Mouse (Mus musculus) kidney, postnatal 0 days (tissue): ENCODE results near the gene Mast4. TPM values are rescaled to one million over a fixed set of nuclear protein-coding genes. Genes with fewer than 3 reads are reported as not detected.

Experiments used
- ATAC-seq: fragments of 200-750 bp; cut with Nextera tagmentation; replicated peaks from 2 replicates; pipeline ENCODE4 v1.8.0; 2017; ENCODE audit warnings: low read depth, moderate number of reproducible peaks, moderate TSS enrichment, moderate library complexity; ENCODE audit not compliant: low FRiP score
- DNase-seq: peaks from one replicate; pipeline ENCODE4 v3.0.0-alpha.2; 2016; ENCODE audit warnings: low spot score
- H3K27ac ChIP-seq: fragments of 300-500 bp; sonication (generic); 2 replicates; pipeline ENCODE4 v1.5.1; 2014; ENCODE audit warnings: mild to moderate bottlenecking
- H3K27me3 ChIP-seq: fragments of 300-500 bp; sonication (generic); 2 replicates; pipeline ENCODE4 v1.6.1; 2014; ENCODE audit warnings: low read length, mixed read lengths; ENCODE audit not compliant: insufficient read depth
- H3K36me3 ChIP-seq: fragments of 300-500 bp; sonication (generic); 2 replicates; pipeline ENCODE4 v1.6.1; 2014; ENCODE audit warnings: low read length, mixed read lengths; ENCODE audit not compliant: insufficient read depth
- H3K4me1 ChIP-seq: fragments of 300-500 bp; sonication (generic); replicated peaks from 2 replicates; pipeline ENCODE4 v1.6.1; 2014; ENCODE audit warnings: antibody characterized with exemption, low read length, mixed read lengths; ENCODE audit not compliant: insufficient read depth
- H3K4me2 ChIP-seq: fragments of 300-500 bp; sonication (generic); 2 replicates; pipeline ENCODE4 v1.6.1; 2014; ENCODE audit warnings: mild to moderate bottlenecking, low read length, moderate library complexity, mixed read lengths
- H3K4me3 ChIP-seq: fragments of 300-500 bp; sonication (generic); replicated peaks from 2 replicates; pipeline ENCODE4 v1.5.1; 2014; ENCODE audit warnings: low read depth, low read length
- H3K9ac ChIP-seq: fragments of 300-500 bp; sonication (generic); 2 replicates; pipeline ENCODE4 v1.6.1; 2014; ENCODE audit warnings: low read depth, low read length
- H3K9me3 ChIP-seq: fragments of 300-500 bp; sonication (generic); replicated peaks from 2 replicates; pipeline ENCODE4 v1.6.1; 2016; ENCODE audit warnings: low read length, inconsistent platforms, mixed read lengths
- CTCF ChIP-seq: IDR thresholded peaks from 2 replicates; pipeline ENCODE4 v1.5.1; 2016; ENCODE audit warnings: antibody characterized with exemption, low read depth, mild to moderate bottlenecking, moderate library complexity
- WGBS: fragments of 180-500 bp; shearing (Covaris S2); extraction: QIAGEN DNeasy Blood & Tissue Kit; methylation state at CpG from one replicate; pipeline ENCODE4 v1.1.7; 2014; 5-methylcytosine and 5-hydroxymethylcytosine counted together
- polyA plus RNA-seq: library from polyadenylated mRNA; unstranded; fragments of >200 nt; fragmentation: Nextera tagmentation; extraction: Ambion mirVana; gene quantifications from 2 replicates; pipeline ENCODE4 v1.2.1, GENCODE M21; 2015

Gene Mast4
- polyA plus RNA-seq, 1 experiment from 2014 or later = 10.6 TPM

DNA sequence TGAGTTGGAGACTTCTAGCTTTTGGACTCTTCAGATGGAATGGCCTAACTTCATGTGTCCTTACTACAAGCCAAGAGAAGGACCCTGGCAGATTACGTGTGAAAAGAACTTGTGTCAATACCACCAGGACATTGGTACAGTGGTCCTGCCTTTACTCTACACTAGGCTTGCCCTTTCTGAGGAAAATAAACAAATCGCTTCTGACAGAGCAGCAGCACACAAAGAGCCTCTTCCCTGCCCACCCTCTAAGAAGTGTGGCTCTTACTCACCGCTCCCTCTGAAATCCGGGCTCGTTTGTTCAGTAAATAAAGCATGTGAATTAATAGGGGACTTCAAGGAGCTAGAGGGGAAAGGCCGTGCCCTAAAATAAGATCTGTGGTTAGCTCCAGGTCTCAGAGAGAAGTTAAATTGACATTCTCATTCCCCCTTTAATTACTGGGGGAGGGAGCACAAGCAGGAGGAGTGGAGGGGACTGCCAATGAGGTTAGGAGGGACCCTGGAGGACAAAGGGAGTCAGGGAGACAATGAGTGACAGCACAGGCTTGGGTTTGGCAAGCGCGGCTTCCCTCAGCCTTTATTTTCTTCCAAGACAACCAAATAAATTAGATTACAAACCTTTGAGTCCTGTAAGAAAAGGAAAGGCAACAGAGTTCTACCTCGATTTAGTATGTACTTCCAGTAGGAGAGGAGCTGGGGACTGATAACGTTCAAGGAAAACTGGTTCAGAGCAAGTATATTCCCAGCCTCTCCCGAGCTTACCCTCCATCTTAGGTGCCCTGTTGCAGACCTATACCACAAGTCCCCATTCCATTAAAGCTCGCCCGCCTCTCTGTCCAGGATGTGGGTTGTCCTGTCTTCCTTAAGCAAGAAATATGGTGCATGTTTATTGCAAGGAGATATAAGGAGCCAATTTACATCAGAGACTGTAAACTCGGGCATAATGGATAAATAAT, 85.9 kb downstream of the Mast4 start:
- no peaks in the 10 kb centered on the region for H3K9me3 ChIP-seq
- no peak overlapping the region for H3K9ac ChIP-seq
- 36% methylated on average over 14 of the region's 14 CpGs for WGBS
- ATAC-seq = no peak
- peak; percentile 35 for DNase-seq
- TF ChIP-seq CTCF = no peak
- no peaks in the 10 kb centered on the region for H3K36me3 ChIP-seq
- H3K27me3 ChIP-seq = no peaks in the 10 kb centered on the region
- H3K27ac ChIP-seq = no peak overlapping the region
- H3K4me1 ChIP-seq = peaks cover 4% of the 10 kb centered on the region; the same call in 1 of the 2 replicates
- H3K4me2 ChIP-seq = no peak overlapping the region
- no peak overlapping the region for H3K4me3 ChIP-seq

DNA sequence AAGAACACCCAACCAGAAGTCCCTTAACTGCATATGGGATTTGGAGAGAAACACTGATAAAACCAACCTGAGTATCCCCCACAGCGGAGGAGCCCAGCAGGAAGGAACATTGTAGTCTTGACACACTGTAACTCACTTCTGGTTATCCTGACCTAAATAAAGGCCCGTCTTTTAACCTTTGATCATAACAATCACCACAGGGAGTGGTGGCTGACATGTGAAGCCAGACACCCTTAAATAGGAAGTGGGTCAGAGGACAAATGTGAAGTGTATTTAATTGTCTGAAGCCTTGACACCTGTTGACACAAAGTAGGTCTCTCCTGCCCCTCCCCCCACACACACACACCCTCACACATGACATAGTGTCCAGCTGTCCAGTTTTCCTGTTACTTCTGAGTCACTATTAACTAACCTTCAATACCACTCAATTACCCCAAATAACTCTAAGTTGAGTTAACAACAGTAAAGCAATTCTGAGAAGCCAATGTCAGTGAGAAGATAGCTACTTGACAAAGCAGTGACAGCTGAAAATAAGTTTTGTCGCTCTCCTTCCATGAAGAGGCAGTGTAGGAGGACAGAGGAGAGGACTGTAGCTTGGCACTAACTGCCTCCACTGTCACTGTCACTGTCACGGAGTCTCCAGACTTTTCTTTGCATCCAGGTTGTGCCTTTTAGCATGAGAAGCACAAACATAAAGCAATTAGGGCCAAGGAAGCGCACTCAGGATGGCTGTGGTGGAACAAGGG, 87.2 kb downstream of the Mast4 start:
- WGBS = 70% methylated on average over 5 of the region's 5 CpGs
- no peak for DNase-seq
- no peak; the same call in 1 of the 2 replicates for ATAC-seq

DNA sequence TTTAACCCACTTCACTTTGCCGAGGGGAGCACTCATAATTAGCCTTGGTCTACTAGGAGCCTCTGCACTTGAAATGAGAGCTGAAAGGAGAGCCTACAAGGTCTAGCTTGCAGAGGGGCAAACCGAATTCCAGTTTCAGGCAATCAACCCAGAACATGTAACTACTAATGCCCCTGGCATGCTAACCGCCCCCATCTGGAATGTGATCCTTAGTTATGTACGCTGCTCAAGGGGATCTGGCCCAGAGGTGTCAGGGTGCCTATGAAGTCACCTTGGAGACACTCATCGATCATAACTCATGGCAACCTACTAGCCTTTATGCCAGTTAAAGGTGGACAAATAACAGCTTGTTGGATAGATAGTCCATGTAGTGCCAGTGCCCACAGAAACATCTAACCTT, 88.9 kb downstream of the Mast4 start:
- peaks cover 4% of the 10 kb centered on the region; the same call in 1 of the 2 replicates for H3K4me1 ChIP-seq
- ATAC-seq (no peak), DNase-seq (no peak)
- no peaks in the 10 kb centered on the region for H3K27me3 ChIP-seq
- H3K27ac ChIP-seq = no peak overlapping the region
- H3K9me3 ChIP-seq = no peaks in the 10 kb centered on the region
- H3K36me3 ChIP-seq = no peaks in the 10 kb centered on the region
- H3K9ac ChIP-seq = no peak overlapping the region
- no peak overlapping the region for H3K4me3 ChIP-seq
- 81% methylated on average over 5 of the region's 5 CpGs for WGBS
- H3K4me2 ChIP-seq = no peak overlapping the region
- TF ChIP-seq CTCF = no peak

More for the DNA sequence above, 87.2 kb downstream of the Mast4 start:
- H3K4me1 ChIP-seq = peaks cover 4% of the 10 kb centered on the region; the same call in 1 of the 2 replicates
- no peaks in the 10 kb centered on the region for H3K27me3 ChIP-seq
- no peaks in the 10 kb centered on the region for H3K9me3 ChIP-seq
- H3K27ac ChIP-seq = no peak overlapping the region
- H3K4me2 ChIP-seq = no peak overlapping the region
- H3K4me3 ChIP-seq = no peak overlapping the region
- no peaks in the 10 kb centered on the region for H3K36me3 ChIP-seq
- no peak for TF ChIP-seq CTCF
- no peak overlapping the region for H3K9ac ChIP-seq

DNA sequence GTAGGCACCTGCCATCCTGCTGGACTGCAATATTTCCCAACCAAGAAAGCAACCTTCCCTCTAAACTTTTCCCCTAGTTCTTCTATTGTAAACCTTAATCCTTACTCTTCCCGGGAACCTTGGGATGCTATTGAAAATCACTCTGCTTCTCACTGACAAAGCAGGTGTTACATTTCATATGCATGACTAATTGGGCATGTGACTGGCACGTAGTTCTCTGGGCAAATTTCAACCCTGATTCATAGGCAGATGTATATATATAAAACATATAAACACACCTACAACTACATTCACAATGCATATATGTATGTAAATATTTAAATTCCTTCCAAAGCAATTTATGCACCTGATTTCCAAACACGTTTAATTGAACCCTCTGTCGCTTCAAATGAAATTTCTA, 90.2 kb downstream of the Mast4 start:
- Histone ChIP-seq H3K27me3 (no peaks in the 10 kb centered on the region), H3K4me1 (peaks cover 10% of the 10 kb centered on the region; the same call in 1 of the 2 replicates), H3K4me2 (no peak overlapping the region), H3K36me3 (no peaks in the 10 kb centered on the region), H3K4me3 (no peak overlapping the region), H3K9me3 (no peaks in the 10 kb centered on the region), H3K9ac (no peak overlapping the region), H3K27ac (no peak overlapping the region)
- ATAC-seq = no peak
- WGBS = 54% methylated on average over 4 of the region's 4 CpGs
- no peak for TF ChIP-seq CTCF
- DNase-seq = no peak

DNA sequence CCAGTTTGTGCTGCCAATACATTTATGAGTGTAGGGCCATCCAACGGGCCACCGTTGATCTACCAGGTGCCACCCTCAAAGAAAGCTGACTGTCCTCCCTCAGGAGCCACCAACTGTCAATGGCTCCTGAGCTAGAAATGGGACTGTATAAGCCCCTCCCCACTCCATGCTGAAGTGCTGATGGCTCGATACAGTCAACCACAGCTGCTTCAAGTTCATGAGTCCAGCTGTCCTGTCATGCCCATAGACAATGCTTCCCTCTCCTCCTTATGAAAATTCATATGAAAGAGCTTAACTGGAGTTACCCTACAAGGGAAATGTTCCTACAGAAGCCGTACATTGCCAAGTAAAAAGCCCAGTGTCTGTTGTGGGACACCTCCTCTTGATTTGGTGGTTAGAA, 93.2 kb downstream of the Mast4 start:
- Histone ChIP-seq H3K27ac (no peak overlapping the region), H3K9me3 (no peaks in the 10 kb centered on the region), H3K4me2 (no peak overlapping the region), H3K36me3 (no peaks in the 10 kb centered on the region), H3K27me3 (no peaks in the 10 kb centered on the region), H3K4me1 (0 out of 2 replicates have a peak, but pooled peaks cover 10% of the 10 kb centered on the region), H3K4me3 (no peak overlapping the region), H3K9ac (no peak overlapping the region)
- ATAC-seq = no peak
- 86% methylated on average over 4 of the region's 4 CpGs for WGBS
- no peak for TF ChIP-seq CTCF
- no peak for DNase-seq

DNA sequence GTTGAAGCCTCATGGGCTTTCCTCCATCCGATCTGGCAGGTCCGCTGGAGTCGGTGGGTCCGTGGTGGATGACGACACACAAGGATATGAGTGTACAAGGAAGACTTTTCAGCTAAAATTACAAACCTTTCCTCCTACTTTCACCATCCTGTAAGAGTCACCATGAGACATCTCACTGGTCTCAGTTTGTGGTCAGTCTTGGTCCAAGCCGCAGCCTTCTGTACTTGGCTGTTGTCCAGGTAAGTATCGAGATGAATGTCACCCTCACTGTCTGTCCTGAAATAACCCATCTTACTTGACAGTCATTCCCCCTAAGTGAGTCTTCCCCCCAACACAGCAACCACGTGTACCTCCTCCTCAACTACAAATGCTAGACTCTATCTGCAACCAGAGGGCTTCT, 94.6 kb downstream of the Mast4 start:
- ATAC-seq (no peak), DNase-seq (no peak)
- Histone ChIP-seq H3K36me3 (no peaks in the 10 kb centered on the region), H3K27ac (0 out of 2 replicates have a peak overlapping the region, but pooled peaks have one; percentile 28), H3K9me3 (no peaks in the 10 kb centered on the region), H3K4me1 (0 out of 2 replicates have a peak, but pooled peaks cover 6% of the 10 kb centered on the region), H3K4me2 (no peak overlapping the region), H3K4me3 (no peak overlapping the region), H3K9ac (no peak overlapping the region), H3K27me3 (no peaks in the 10 kb centered on the region)
- WGBS = 87% methylated on average over 8 of the region's 8 CpGs
- no peak for TF ChIP-seq CTCF
